Mouse (Mus musculus) heart, embryonic 13.5 days (tissue): ENCODE results near the gene Bco2. TPM values are rescaled to one million over a fixed set of nuclear protein-coding genes. Genes with fewer than 3 reads are reported as not detected.
A peak's percentile ranks its signal among the peaks of the same experiment; 100 is the strongest.

Experiments used
- ATAC-seq: fragments of 200-750 bp; cut with Nextera tagmentation; 2 replicates; pipeline ENCODE4 v1.8.0; 2017; ENCODE audit warnings: moderate TSS enrichment; ENCODE audit not compliant: insufficient number of reproducible peaks, low FRiP score, low TSS enrichment; ENCODE audit errors: extremely low read depth
- H3K27ac ChIP-seq: fragments of 300-500 bp; sonication (generic); replicated peaks from 2 replicates; pipeline ENCODE4 v1.5.1; 2015; ENCODE audit warnings: moderate library complexity, mild to moderate bottlenecking, inconsistent platforms
- H3K27me3 ChIP-seq: fragments of 300-500 bp; sonication (generic); replicated peaks from 2 replicates; pipeline ENCODE4 v1.6.1; 2015; ENCODE audit warnings: mild to moderate bottlenecking, inconsistent platforms
- H3K36me3 ChIP-seq: fragments of 300-500 bp; sonication (generic); 2 replicates; pipeline ENCODE4 v1.6.1; 2015; ENCODE audit warnings: mild to moderate bottlenecking, inconsistent platforms
- H3K4me1 ChIP-seq: fragments of 300-500 bp; sonication (generic); 2 replicates; pipeline ENCODE4 v1.6.1; 2015; ENCODE audit warnings: inconsistent platforms
- H3K4me2 ChIP-seq: fragments of 300-500 bp; sonication (generic); 2 replicates; pipeline ENCODE4 v1.6.1; 2015; ENCODE audit warnings: inconsistent platforms, mild to moderate bottlenecking, moderate library complexity
- H3K4me3 ChIP-seq: fragments of 300-500 bp; sonication (generic); 2 replicates; pipeline ENCODE4 v1.5.1; 2015; ENCODE audit warnings: moderate library complexity, mild to moderate bottlenecking, inconsistent platforms
- H3K9ac ChIP-seq: fragments of 300-500 bp; sonication (generic); 2 replicates; pipeline ENCODE4 v1.6.1; 2015; ENCODE audit warnings: inconsistent platforms, mild to moderate bottlenecking, moderate library complexity
- H3K9me3 ChIP-seq: fragments of 300-500 bp; sonication (generic); 2 replicates; pipeline ENCODE4 v1.6.1; 2016; ENCODE audit warnings: inconsistent platforms
- WGBS: fragments of 180-500 bp; shearing (Covaris S2); methylation state at CpG from one replicate; pipeline ENCODE4 v1.1.7; 2015; ENCODE audit warnings: mixed read lengths; 5-methylcytosine and 5-hydroxymethylcytosine counted together
- polyA plus RNA-seq: library from polyadenylated mRNA; unstranded; fragments of >200 nt; fragmentation: Nextera tagmentation; extraction: Ambion mirVana; gene quantifications from 2 replicates; pipeline ENCODE4 v1.2.1, GENCODE M21; 2015

The Bco2 gene
- polyA plus RNA-seq, 1 experiment from 2014 or later: not detected

GRCm38 (mm10) chr9:50493777-50494176 lies 61.2 kb downstream of the Bco2 start:
- Histone ChIP-seq H3K27ac (no peak overlapping the region), H3K9ac (no peak overlapping the region), H3K4me3 (no peak overlapping the region), H3K4me1 (peaks cover 23% of the 10 kb centered on the region), H3K4me2 (no peak overlapping the region), H3K36me3 (no peaks in the 10 kb centered on the region), H3K9me3 (no peaks in the 10 kb centered on the region), H3K27me3 (no peaks in the 10 kb centered on the region)
- 63% methylated on average over 2 of the region's 2 CpGs for WGBS
- no peak for ATAC-seq

- no peak overlapping the region for H3K9ac ChIP-seq
- H3K27ac ChIP-seq: no peak overlapping the region
- H3K9me3 ChIP-seq: no peaks in the 10 kb centered on the region
- peaks cover 19% of the 10 kb centered on the region for H3K4me1 ChIP-seq
- no peaks in the 10 kb centered on the region for H3K27me3 ChIP-seq
- no peak overlapping the region for H3K4me3 ChIP-seq
- 69% methylated on average over 2 of the region's 2 CpGs for WGBS
- H3K36me3 ChIP-seq: no peaks in the 10 kb centered on the region
- H3K4me2 ChIP-seq: no peak overlapping the region
- no peak for ATAC-seq
These were observed 63.4 kb downstream of the Bco2 start for GRCm38 (mm10) chr9:50491531-50492045.

- Histone ChIP-seq H3K9me3 (no peaks in the 10 kb centered on the region), H3K4me1 (peaks cover 12% of the 10 kb centered on the region), H3K4me2 (no peak overlapping the region), H3K27me3 (no peaks in the 10 kb centered on the region), H3K36me3 (no peaks in the 10 kb centered on the region), H3K4me3 (no peak overlapping the region), H3K9ac (no peak overlapping the region), H3K27ac (no peak overlapping the region)
- ATAC-seq: no peak
These were observed 64.1 kb downstream of the Bco2 start for GRCm38 (mm10) chr9:50490836-50491235.

- no peak for ATAC-seq
These were observed 69.5 kb downstream of the Bco2 start for GRCm38 (mm10) chr9:50485521-50485920.

More at GRCm38 (mm10) chr9:50485521-50485920, 69.5 kb downstream of the Bco2 start:
- Histone ChIP-seq H3K36me3 (no peaks in the 10 kb centered on the region), H3K4me1 (peaks cover 6% of the 10 kb centered on the region; the same call in 1 of the 2 replicates), H3K4me2 (peak overlapping the region; percentile 63), H3K27me3 (peaks cover 10% of the 10 kb centered on the region; the same call in 1 of the 2 replicates), H3K9me3 (no peaks in the 10 kb centered on the region), H3K27ac (no peak overlapping the region), H3K9ac (0 out of 2 replicates have a peak overlapping the region, but pooled peaks have one; percentile 15), H3K4me3 (peak overlapping the region; percentile 29; the same call in 1 of the 2 replicates)
- 6% methylated on average over 10 of the region's 10 CpGs for WGBS

Other genes with a start within 250 kb of the Bco2 start
- gene Rpl10-ps3, start 210.2 kb downstream of the Bco2 start, polyA plus RNA-seq: 239 and 258 TPM in 2 replicates
- 0.14 and 0.19 TPM in 2 replicates for gene Plet1, start 60.7 kb downstream of the Bco2 start, polyA plus RNA-seq
- 76.0 and 79.3 TPM in 2 replicates for gene Pts, start 26.5 kb downstream of the Bco2 start, polyA plus RNA-seq
- 5.5 and 7.1 TPM in 2 replicates for gene Il18, start 354 bp downstream of the Bco2 start, polyA plus RNA-seq
- gene Tex12, start 6.1 kb upstream of the Bco2 start, polyA plus RNA-seq: not detected in 2 replicates
- 568 and 646 TPM in 2 replicates for gene Sdhd, start 48.6 kb upstream of the Bco2 start, polyA plus RNA-seq
- 247 and 287 TPM in 2 replicates for gene Timm8b, start 48.7 kb upstream of the Bco2 start, polyA plus RNA-seq
- 1.8 and 3.2 TPM in 2 replicates for gene Pih1d2, start 62.1 kb upstream of the Bco2 start, polyA plus RNA-seq
- gene Nkapd1, start 62.3 kb upstream of the Bco2 start, polyA plus RNA-seq: 15.1 and 15.5 TPM in 2 replicates
- gene Dlat, start 104.6 kb upstream of the Bco2 start, polyA plus RNA-seq: 106 and 116 TPM in 2 replicates
- gene Dixdc1, start 184.3 kb upstream of the Bco2 start, polyA plus RNA-seq: 7.5 and 8.1 TPM in 2 replicates
- gene 2310030G06Rik, start 191.4 kb upstream of the Bco2 start, polyA plus RNA-seq: 9.7 and 10.2 TPM in 2 replicates
- gene Cryab, start 196.1 kb upstream of the Bco2 start, polyA plus RNA-seq: 1,022 and 1,124 TPM in 2 replicates
- gene Hspb2, start 197.2 kb upstream of the Bco2 start, polyA plus RNA-seq: 260 and 319 TPM in 2 replicates
- gene Fdxacb1, start 213.1 kb upstream of the Bco2 start, polyA plus RNA-seq: 8.2 and 8.5 TPM in 2 replicates
- 27.3 and 31.9 TPM in 2 replicates for gene Alg9, start 219.8 kb upstream of the Bco2 start, polyA plus RNA-seq
- 24.5 and 25.9 TPM in 2 replicates for gene 1110032A03Rik, start 220.3 kb upstream of the Bco2 start, polyA plus RNA-seq